Mouse (Mus musculus) gastrocnemius, adult 8-10 months (tissue): ENCODE data around the gene Ccnyl1. TPM values are rescaled to one million over a fixed set of nuclear protein-coding genes. Genes with fewer than 3 reads are reported as not detected.

Source experiments
- DNase-seq, 2 experiments: peaks; one replicate each; pipeline ENCODE4 v3.0.0; 2022; ENCODE audit warnings: low spot score in 2 of 2
- total RNA-seq, 4 experiments: library from RNA; stranded (reverse); gene quantifications; 2 replicates each; pipeline ENCODE4 v1.2.4; 2022

The Ccnyl1 gene
- total RNA-seq, 4 experiments from 2014 or later, result 17.3 to 28.6 (median 22.4) TPM

- DNase-seq, result no peak
These were observed 4.9 kb downstream of the Ccnyl1 start for GRCm38 (mm10) chr1:64695156-64695555.

- DNase-seq, result no peak
These were observed 11.5 kb downstream of the Ccnyl1 start for GRCm38 (mm10) chr1:64701780-64702179.

DNA sequence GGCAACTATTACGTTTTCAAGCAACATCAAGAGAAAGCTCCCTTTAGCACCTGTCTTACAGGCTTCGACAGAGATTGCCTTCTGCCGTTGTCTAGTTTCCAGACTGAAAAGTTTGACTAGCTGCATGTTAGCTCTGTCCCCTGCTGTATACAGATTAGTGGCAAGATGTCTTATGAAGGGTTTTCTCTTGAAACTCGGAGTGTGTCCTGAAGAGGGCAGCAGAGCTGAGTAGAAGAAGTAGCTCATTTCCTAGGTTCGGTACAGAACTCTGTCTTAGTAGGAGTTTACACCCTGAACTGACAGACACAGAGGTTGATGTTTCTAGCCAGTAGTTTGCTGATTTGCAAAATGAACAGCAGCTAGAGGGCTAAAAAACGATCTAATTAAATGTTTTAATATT, 15.0 kb downstream of the Ccnyl1 start:
- DNase-seq, result peak; percentile 35 to 39

DNA sequence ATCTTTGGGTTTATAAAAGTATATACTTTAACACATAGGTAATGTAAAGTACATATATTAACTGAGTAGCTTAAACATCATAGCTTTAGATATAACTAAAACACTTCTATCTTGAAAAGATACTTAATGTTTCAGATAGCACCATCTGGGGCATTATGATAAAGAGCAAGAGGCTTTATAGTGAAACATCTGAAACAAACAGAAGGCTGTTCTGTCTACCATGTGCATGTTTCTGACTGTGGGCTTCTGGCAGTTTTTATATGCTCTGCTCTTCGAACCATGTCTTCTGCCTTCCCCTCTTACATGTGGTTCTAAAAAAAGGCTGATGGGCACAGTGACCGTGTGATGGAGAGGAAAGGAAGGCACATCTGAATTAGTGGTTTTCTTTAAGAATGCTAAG, 16.4 kb downstream of the Ccnyl1 start:
- DNase-seq, result no peak

GRCm38 (mm10) chr1:64709891-64710290, 19.6 kb downstream of the Ccnyl1 start:
- DNase-seq, result no peak

DNA sequence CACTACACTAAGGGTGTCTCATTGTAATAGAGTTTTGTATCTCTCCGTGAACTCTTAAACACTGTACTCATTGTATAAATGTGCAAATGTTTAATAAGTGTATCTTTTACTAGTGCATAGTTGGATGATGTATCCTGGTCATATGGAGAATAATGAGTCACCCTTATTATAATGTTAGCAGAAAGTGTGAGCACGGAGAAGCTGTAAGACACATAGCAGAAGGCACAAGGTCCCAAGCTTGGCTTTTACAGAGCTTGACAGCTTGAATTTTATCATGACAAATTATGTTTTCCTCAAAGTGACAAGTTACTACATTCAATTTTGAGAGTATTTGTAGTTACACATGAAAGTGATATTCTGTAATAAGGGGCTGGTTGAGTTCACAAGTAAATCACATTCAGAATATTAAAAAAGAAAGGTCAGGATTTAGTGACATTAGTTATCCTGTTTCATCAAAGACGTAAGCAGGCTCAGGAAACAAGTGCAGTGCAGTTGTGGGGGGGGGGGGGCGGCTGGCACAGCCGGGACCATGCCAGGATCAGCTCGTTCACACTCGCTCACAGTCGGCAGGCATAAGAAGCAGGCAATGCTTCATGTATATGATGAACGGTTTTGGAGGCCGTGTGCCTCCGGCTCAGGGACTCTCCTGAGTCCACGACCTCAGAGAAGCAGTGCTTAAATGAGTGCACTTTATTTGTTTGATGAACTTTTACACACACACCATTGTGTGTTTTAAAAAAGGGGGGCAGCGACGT, 21.9 kb downstream of the Ccnyl1 start:
- DNase-seq, result no peak

DNA sequence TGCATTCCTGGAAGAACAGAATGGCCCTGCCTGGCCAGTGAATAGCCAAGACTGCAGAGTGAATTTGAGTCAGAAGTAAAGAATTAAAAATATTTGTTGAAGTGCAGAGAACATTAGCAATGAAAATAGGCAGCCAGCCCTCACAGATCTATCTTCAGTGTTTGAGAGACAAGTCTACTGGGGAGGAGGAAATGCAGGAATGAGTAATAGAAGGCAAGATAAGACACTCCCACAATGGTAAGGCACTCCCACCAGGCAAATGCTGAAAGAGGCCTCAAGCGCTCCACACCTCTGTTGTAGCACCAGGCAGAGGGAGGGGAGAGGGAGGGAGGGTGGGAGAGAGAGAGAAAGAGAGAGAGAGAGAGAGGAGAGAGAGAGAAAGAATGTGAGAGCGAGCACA, 25.2 kb downstream of the Ccnyl1 start:
- no peak for DNase-seq

GRCm38 (mm10) chr1:64716589-64717304, 26.5 kb downstream of the Ccnyl1 start:
- DNase-seq, result no peak

GRCm38 (mm10) chr1:64717504-64717903, 27.2 kb downstream of the Ccnyl1 start:
- peak; percentile 10 to 32 for DNase-seq

DNA sequence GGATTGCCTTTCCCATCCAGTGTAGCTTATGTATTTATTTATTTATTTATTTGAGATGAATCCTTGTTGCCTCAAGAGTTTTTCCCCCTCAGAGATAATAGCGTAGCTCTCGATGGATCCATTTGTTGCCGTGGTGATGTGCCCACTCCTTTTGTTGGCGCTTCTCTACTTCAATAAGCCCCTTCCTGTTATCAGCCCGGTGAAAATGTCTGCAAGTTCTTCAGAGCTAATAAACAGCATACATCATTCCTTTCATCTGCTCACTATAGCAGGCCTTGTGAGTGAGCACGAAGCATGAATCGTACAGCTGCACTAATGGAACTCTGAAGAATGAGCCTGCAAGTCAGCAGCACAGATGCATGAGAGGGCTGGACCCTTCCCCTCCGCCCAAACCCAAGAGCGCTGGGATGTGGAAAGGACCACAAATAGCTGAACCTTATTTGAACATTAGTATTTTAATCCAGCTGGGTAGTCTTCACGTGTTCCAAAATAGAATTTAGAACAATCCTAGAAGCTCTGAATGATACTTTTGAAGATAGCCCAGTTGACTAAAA, 30.9 kb downstream of the Ccnyl1 start:
- no peak for DNase-seq

- DNase-seq, result no peak
These were observed 39.8 kb downstream of the Ccnyl1 start for GRCm38 (mm10) chr1:64730046-64730445.

- DNase-seq, result no peak
These were observed 41.2 kb downstream of the Ccnyl1 start for GRCm38 (mm10) chr1:64731341-64732020.

DNA sequence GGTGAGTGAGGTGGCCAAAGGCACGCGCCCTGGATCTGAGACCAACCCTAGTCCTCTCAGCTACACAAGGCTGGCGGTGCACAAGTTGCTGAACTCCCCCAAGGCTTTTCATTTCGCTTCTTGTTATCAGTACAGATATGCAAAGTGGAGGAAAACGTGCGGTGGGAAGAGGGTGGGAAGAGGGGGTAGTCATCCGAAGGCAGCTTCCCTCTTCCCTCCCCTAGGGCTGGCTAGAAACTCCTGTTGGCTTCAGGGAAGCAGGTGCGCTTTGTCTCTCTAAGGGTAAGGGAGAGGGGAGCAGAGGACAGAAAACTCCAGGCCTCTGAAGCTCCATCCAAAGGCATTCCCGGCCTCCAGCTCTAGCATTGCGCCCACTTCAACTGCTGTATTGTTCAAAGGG, 41.9 kb downstream of the Ccnyl1 start:
- DNase-seq, result no peak

GRCm38 (mm10) chr1:64732637-64733200, 42.5 kb downstream of the Ccnyl1 start:
- DNase-seq, result no peak

- DNase-seq, result no peak
These were observed 43.4 kb downstream of the Ccnyl1 start for GRCm38 (mm10) chr1:64733453-64734245.

GRCm38 (mm10) chr1:64734771-64735750, 44.8 kb downstream of the Ccnyl1 start:
- peak in 1 of 2 experiments; percentile 20 for DNase-seq

DNA sequence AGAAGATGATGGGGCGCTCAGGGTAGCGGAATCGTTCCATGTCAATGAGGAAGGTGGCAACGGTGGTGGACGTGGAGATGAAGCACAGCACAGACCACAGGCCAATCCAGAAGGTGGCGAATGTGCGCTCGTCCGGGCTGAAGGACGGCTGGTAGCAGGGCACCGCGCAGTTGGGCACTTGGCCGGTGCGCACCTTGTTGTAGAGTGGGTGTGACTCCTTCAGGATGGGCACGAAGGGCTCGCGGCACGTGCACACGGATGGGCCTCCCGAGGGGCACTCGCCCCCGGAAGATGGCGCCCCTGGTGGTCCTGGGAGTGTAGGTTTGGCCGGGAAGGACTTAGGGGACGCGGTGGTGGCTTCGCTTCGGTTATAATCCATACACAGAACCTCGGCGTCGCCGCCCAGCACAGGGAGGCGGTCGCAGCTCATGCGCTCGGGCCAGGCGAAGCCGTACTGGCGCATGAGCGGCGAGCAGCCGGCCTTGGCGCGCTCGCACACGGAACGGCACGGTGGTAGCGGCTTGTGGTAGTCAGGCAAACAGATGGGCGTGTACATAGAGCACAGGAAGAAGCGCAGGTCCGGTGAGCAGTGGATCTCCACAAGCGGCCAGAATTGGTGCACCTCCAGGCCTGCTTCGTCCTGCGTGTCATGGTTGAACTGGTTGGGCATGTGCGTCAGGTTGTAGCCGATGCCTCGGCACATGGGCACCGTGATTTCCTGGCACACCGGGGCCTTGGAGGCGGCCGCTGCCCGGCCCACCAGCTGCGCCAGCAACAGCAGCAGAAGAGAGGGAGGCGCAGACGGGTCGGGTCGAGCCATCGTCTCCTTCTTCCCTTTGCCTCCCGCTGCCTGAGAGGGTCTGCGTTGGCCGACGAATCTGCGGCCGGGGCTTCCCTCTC, 45.8 kb downstream of the Ccnyl1 start:
- DNase-seq, result peak; percentile 5 to 36

GRCm38 (mm10) chr1:64736681-64737501, 46.6 kb downstream of the Ccnyl1 start:
- DNase-seq, result no peak
